Mouse (Mus musculus) brain, embryonic 14.5 days (tissue): ENCODE measurements around the gene Gm20379.

Source experiments
- CTCF ChIP-seq: fragments of 200-500 bp; IDR thresholded peaks from 2 replicates; pipeline ENCODE4 v1.5.1; 2012; ENCODE audit warnings: inconsistent platforms, mild to moderate bottlenecking, moderate library complexity, borderline replicate concordance; ENCODE audit not compliant: insufficient read depth, insufficient read length; ENCODE audit errors: extremely low read depth
- POLR2A ChIP-seq: fragments of 200-500 bp; IDR thresholded peaks from 2 replicates; pipeline ENCODE4 v1.6.1; 2012; ENCODE audit warnings: mild to moderate bottlenecking, inconsistent platforms, borderline replicate concordance; ENCODE audit not compliant: poor library complexity, insufficient read depth, insufficient read length, severe bottlenecking; ENCODE audit errors: extremely low read depth

DNA sequence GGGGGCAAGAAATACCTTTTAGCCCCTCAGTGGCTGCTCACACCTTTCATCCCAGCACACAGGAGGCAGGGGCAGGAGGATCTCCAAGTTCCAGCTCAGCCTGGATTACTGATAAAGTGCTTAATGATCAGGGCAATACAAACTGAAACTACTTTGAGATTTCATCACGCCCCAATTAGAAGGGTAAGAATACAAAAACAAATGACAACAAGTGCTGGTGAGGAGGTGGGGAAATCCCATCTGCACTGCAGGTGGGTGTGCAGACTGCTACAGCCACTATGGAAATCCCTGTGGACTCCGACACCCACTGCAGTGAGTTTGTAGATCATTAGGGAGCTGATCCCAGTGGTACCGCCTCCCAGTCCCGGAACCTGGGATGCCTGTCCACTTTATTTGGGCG lies 1.5 kb upstream of the Gm20379 start:
- TF ChIP-seq CTCF (no peak), POLR2A (no peak)
